Comparison of ENCODE assay signal across 8 mouse cellular contexts in the genomic region with DNA sequence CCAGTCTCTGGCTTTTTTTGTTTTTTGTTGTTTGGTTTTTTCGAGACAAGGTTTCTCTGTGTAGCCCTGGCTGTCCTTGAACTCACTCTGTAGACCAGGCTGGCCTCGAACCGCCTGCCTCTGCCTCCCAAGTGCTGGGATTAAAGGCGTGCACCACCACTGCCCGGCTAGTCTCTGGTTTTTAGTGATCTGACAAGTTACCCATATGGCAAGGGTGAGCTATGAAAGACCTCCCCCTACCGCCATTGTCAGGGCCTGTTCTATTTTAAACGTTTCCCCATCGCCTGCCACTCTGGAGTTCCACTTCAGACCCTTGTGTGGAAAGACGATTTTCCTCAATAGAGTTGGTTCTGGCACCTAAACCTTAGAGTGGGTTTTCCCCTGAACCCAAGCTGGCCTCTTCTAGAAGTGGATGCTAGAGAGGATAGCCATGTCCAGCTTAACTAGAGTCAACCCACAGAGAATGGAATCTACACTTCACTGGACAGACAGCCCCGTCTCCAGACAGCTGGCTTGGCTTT. TPM values are rescaled to one million over a fixed set of nuclear protein-coding genes. Genes with fewer than 3 reads are reported as not detected.
A peak's percentile ranks its signal among the peaks of the same experiment; 100 is the strongest.
DNase-seq lines count a peak whose midpoint lies in the region; ATAC-seq and TF ChIP-seq lines count a peak whose summit lies in the region.

No protein-coding gene starts in this region.

- no peak for TF ChIP-seq POLR2A in testis, adult 2 months (IDR thresholded peaks at IDR 0.05; ENCODE audit: control insufficient read depth, low read depth, low read length)

- 25% methylated on average over 10 of the region's 10 CpGs for WGBS in intestine, embryonic 16.5 days

- peak overlapping the region; percentile 62 for H3K4me2 ChIP-seq in intestine, embryonic 16.5 days (ENCODE audit: low read depth, low read length)

- H3K4me1 ChIP-seq in testis, adult 2 months (ENCODE audit: control insufficient read depth, insufficient read depth, low read length) = peaks cover 6% of the 10 kb centered on the region
- H3K4me1 ChIP-seq in intestine, embryonic 16.5 days (ENCODE audit: control insufficient read depth, insufficient read depth, low read length) = peaks cover 32% of the 10 kb centered on the region

- no peaks in the 10 kb centered on the region for H3K9me3 ChIP-seq in intestine, embryonic 16.5 days (ENCODE audit: control insufficient read depth, low read length)

- no peak overlapping the region for H3K27ac ChIP-seq in testis, adult 2 months (ENCODE audit: control insufficient read depth, insufficient read depth, low read depth, low read length)
- no peak overlapping the region for H3K27ac ChIP-seq in intestine, embryonic 16.5 days (ENCODE audit: low read length)

- H3K9ac ChIP-seq in intestine, embryonic 16.5 days (ENCODE audit: low read depth, low read length) = peak overlapping the region; percentile 84

- no peak for ATAC-seq in CD4-positive, CD25-positive, alpha-beta regulatory T cell, adult 4 months
- ATAC-seq in intestine, embryonic 16.5 days = no peak

- TF ChIP-seq CTCF in testis, adult 2 months (IDR thresholded peaks at IDR 0.05; ENCODE audit: control insufficient read depth, insufficient read depth, insufficient replicate concordance, low read depth, low read length) = no peak

- DNase-seq in CD4-positive, CD25-positive, alpha-beta regulatory T cell, adult 2 months (ENCODE audit: low read depth, low spot score) = peak; percentile 38
- DNase-seq in testis, postnatal 10 days (ENCODE audit: low spot score) = no peak
- DNase-seq in naive thymus-derived CD4-positive, alpha-beta T cell, adult 2 months (ENCODE audit: low read depth) = peak; percentile 45
- no peak for DNase-seq in layer of hippocampus, adult 11-12 months (ENCODE audit: low spot score)
- DNase-seq in left cerebral cortex, adult 8-10 months (ENCODE audit: low spot score in 2 of 2) = no peak

- no peaks in the 10 kb centered on the region for H3K27me3 ChIP-seq in testis, adult 2 months (ENCODE audit: control insufficient read depth, insufficient read depth, low read length)
- no peaks in the 10 kb centered on the region for H3K27me3 ChIP-seq in intestine, embryonic 16.5 days (replicated peaks; ENCODE audit: control insufficient read depth, insufficient read depth, low read length)

- no peaks in the 10 kb centered on the region for H3K36me3 ChIP-seq in testis, adult 2 months (ENCODE audit: control insufficient read depth, insufficient read depth, low read length)
- no peaks in the 10 kb centered on the region for H3K36me3 ChIP-seq in intestine, embryonic 16.5 days (ENCODE audit: control insufficient read depth, insufficient read depth, low read length)

- H3K4me3 ChIP-seq in testis, adult 2 months (ENCODE audit: control insufficient read depth, low read depth, low read length) = peak overlapping the region; percentile 93
- peak overlapping the region; percentile 92 for H3K4me3 ChIP-seq in intestine, embryonic 16.5 days (ENCODE audit: low read length)

RNA-seq across cellular contexts. Expression of gene Oser1, which starts 4.1 kb away (rescaled TPM):
- polyA plus RNA-seq in CD4-positive, CD25-positive, alpha-beta regulatory T cell, adult 4 months (2017; shearing (Covaris generic)) = 100 to 1,000 TPM; 134 to 146 TPM
- polyA plus RNA-seq in testis, adult 2 months (2012; rRNA removed) = 209 and 304 TPM in 2 replicates
- 79.4 and 85.8 TPM in 2 replicates for polyA plus RNA-seq in intestine, embryonic 16.5 days (2015; fragmentation: Nextera tagmentation; extraction: Ambion mirVana)
- 10 to 100 TPM; 21.1 to 27.5 (median 27.1) TPM for total RNA-seq in left cerebral cortex, adult 8-10 months (2022)

RNA-seq across cellular contexts. Expression of gene Gdap1l1, which starts 17.9 kb away (rescaled TPM):
- not detected for polyA plus RNA-seq in CD4-positive, CD25-positive, alpha-beta regulatory T cell, adult 4 months (2017; shearing (Covaris generic))
- 0.16 and 0.18 TPM in 2 replicates for polyA plus RNA-seq in testis, adult 2 months (2012; rRNA removed)
- 3.9 and 5.0 TPM in 2 replicates for polyA plus RNA-seq in intestine, embryonic 16.5 days (2015; fragmentation: Nextera tagmentation; extraction: Ambion mirVana)
- 10 to 100 TPM; 61.0 to 66.6 (median 63.2) TPM for total RNA-seq in left cerebral cortex, adult 8-10 months (2022)

RNA-seq across cellular contexts. Expression of gene Jph2, which starts 22.6 kb away (rescaled TPM):
- polyA plus RNA-seq in CD4-positive, CD25-positive, alpha-beta regulatory T cell, adult 4 months (2017; shearing (Covaris generic)) = not detected
- polyA plus RNA-seq in testis, adult 2 months (2012; rRNA removed) = 2.3 and 3.6 TPM in 2 replicates
- 6.3 and 7.5 TPM in 2 replicates for polyA plus RNA-seq in intestine, embryonic 16.5 days (2015; fragmentation: Nextera tagmentation; extraction: Ambion mirVana)
- total RNA-seq in left cerebral cortex, adult 8-10 months (2022) = under 1 TPM; 0.49 to 0.85 (median 0.71) TPM

RNA-seq across cellular contexts. Expression of gene Fitm2, which starts 52.0 kb away (rescaled TPM):
- 1 to 10 TPM; 1.8 to 1.9 TPM for polyA plus RNA-seq in CD4-positive, CD25-positive, alpha-beta regulatory T cell, adult 4 months (2017; shearing (Covaris generic))
- polyA plus RNA-seq in testis, adult 2 months (2012; rRNA removed) = 3.4 and 3.6 TPM in 2 replicates
- polyA plus RNA-seq in intestine, embryonic 16.5 days (2015; fragmentation: Nextera tagmentation; extraction: Ambion mirVana) = 10.4 and 10.6 TPM in 2 replicates
- 10 to 100 TPM; 16.7 to 19.4 (median 17.9) TPM for total RNA-seq in left cerebral cortex, adult 8-10 months (2022)

Comparison
In these comparisons a context has a peak if more than half of its experiments do, and no peak if none do; other contexts are left out.
1. DNase-seq: peak in CD4-positive, CD25-positive, alpha-beta regulatory T cell, adult 2 months (single experiment) and naive thymus-derived CD4-positive, alpha-beta T cell, adult 2 months (single experiment); none in testis, postnatal 10 days (single experiment), layer of hippocampus, adult 11-12 months (single experiment) and left cerebral cortex, adult 8-10 months (0 of 2).